Mouse (Mus musculus): ENCODE data around the gene Rfesd. TPM values are rescaled to one million over a fixed set of nuclear protein-coding genes. Genes with fewer than 3 reads are reported as not detected.

Rfesd gene
- total and polyA plus RNA-seq, 3 experiments, result 38.3 to 72.1 TPM; not detected in 1

DNA sequence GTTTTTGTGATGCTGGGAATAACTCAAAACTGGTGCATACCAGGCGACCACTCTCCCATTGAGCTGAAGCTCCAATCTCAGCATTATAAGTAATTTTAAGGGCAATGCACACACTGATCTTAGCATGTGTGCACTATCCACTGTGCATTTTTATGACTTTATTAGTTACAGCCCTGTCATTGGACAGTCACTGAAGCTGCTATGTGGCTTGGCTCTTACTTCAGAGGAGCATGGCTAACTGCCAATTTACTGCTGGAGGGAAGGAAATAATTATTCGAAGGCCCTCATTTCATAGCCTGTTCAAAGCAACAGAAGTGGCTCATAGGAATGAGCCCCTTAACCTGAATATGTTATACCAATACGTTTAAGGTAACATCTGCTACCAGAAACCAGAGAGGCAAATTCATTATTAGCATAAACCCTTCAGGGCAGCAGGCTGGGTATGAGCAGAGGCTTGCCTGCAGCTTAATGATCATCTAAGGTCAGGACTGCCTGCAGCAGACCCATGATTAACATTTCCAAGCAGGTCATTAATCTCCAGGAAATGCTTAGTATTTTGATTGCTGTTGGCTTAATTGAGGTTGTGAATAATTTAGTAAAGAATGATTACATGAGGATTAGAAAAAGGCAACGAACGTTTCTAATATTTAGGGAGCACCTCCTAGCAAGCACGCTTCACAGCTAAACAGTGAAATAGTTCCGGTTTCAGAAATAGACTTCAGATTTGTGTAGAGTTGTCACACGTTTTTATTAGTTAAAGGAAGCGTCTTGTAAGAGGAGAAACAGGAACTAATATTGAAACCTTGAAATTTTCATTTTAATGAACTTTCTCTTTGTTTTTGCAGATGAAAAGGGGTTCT lies 26.1 kb downstream of the Rfesd start:
- peaks cover 0 to 5% of the 10 kb centered on the region in 2 experiments; a peak in 2 of 4 replicates for H3K4me1 ChIP-seq (ENCODE audit: control insufficient read depth in 1 of 2, insufficient read depth in 2 of 2, low read length in 2 of 2)
- H3K4me3 ChIP-seq (ENCODE audit: control insufficient read depth in 1 of 2, insufficient read depth in 1 of 2, low read depth in 2 of 2, low read length in 2 of 2), result peak overlapping the region in 1 of 2 experiments; percentile 47; a peak in 1 of 4 replicates
- H3K36me3 ChIP-seq (ENCODE audit: control insufficient read depth in 1 of 2, insufficient read depth in 2 of 2, low read length in 2 of 2), result peaks cover 0 to 4% of the 10 kb centered on the region in 2 experiments; a peak in 2 of 4 replicates
- no peaks in the 10 kb centered on the region for H3K79me2 ChIP-seq (ENCODE audit: control insufficient read depth, insufficient read depth, low read length, poor library complexity)
- H3K9me3 ChIP-seq (replicated peaks; ENCODE audit: insufficient read depth, low read length), result no peaks in the 10 kb centered on the region
- DNase-seq (ENCODE audit: low read depth, low spot score), result peak; percentile 66
- no peak for TF ChIP-seq RAD21 (IDR thresholded peaks at IDR 0.05; ENCODE audit: low read depth, low read length)
- no peak for TF ChIP-seq EP300 (IDR thresholded peaks at IDR 0.05; ENCODE audit: low read depth in 1 of 2, low read length in 2 of 2)
- TF ChIP-seq ETS1 (IDR thresholded peaks at IDR 0.05; ENCODE audit: low read depth, low read length), result no peak
- TF ChIP-seq CHD1 (IDR thresholded peaks at IDR 0.05; ENCODE audit: low read depth, low read length), result no peak
- no peak for TF ChIP-seq ZC3H11A (IDR thresholded peaks at IDR 0.05; ENCODE audit: low read depth, low read length)
- no peak for TF ChIP-seq NELFE (IDR thresholded peaks at IDR 0.05; ENCODE audit: low read depth, low read length)
- TF ChIP-seq ZKSCAN1 (IDR thresholded peaks at IDR 0.05; ENCODE audit: low read depth, low read length), result no peak
- TF ChIP-seq GABPA (IDR thresholded peaks at IDR 0.05; ENCODE audit: low read depth, low read length), result no peak
- TF ChIP-seq ZNF384 (IDR thresholded peaks at IDR 0.05; ENCODE audit: low read depth, low read length), result no peak
- no peak for TF ChIP-seq KAT2A (conservative IDR thresholded peaks at IDR 0.05; ENCODE audit: low read depth, low read length)
- no peak for TF ChIP-seq HCFC1 (IDR thresholded peaks at IDR 0.05; ENCODE audit: low read depth, low read length)
- no peak for TF ChIP-seq E2F4 (IDR thresholded peaks at IDR 0.05; ENCODE audit: borderline replicate concordance, low read depth, low read length)
- TF ChIP-seq BHLHE40 (IDR thresholded peaks at IDR 0.05; ENCODE audit: borderline replicate concordance, low read depth, low read length), result no peak
- TF ChIP-seq ELF1 (IDR thresholded peaks at IDR 0.05; ENCODE audit: low read depth, low read length), result no peak
- no peak for TF ChIP-seq USF1 (IDR thresholded peaks at IDR 0.05; ENCODE audit: low read depth, low read length)
- no peak for TF ChIP-seq UBTF (IDR thresholded peaks at IDR 0.05; ENCODE audit: borderline replicate concordance, insufficient read depth, low read depth, low read length)
- no peak overlapping the region for H3K27ac ChIP-seq (ENCODE audit: control insufficient read depth, low read depth, low read length)
- no peaks in the 10 kb centered on the region for H3K27me3 ChIP-seq (ENCODE audit: control insufficient read depth in 1 of 2, insufficient read depth in 2 of 2, low read length in 2 of 2)
- H3K9ac ChIP-seq (ENCODE audit: control insufficient read depth, low read depth, low read length, poor library complexity, severe bottlenecking), result no peak overlapping the region

DNA sequence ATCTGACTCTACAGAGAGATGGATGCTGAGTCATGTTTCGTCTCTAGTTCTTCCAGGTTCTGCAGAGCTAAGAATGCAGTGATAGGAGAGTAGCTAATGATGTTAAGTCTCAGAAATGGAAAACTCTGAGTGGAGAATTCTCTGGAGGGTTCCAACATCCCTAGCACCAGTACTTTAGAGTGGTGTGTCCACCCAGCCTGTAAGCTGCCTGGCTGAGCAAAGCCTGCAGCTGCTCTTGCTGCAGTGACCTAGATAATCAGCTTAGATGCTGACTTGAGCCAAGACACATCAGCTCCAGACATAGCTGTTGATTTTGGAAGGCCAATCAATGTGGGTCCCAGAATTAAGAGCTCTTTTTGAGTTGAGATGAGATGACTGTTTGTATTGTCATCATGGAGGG lies 30.4 kb downstream of the Rfesd start:
- H3K9me3 ChIP-seq (replicated peaks; ENCODE audit: insufficient read depth, low read length), result no peaks in the 10 kb centered on the region
- TF ChIP-seq MAZ (IDR thresholded peaks at IDR 0.05; ENCODE audit: low read depth, low read length) (no peak), TBP (IDR thresholded peaks at IDR 0.05; ENCODE audit: low read depth, low read length) (no peak), RAD21 (IDR thresholded peaks at IDR 0.05; ENCODE audit: low read depth, low read length) (no peak), CTCF (IDR thresholded peaks at IDR 0.05 in 2 of 3, conservative IDR thresholded peaks at IDR 0.05 in 1 of 3; ENCODE audit: control insufficient read depth in 1 of 3, insufficient read depth in 1 of 3, low read depth in 2 of 3, low read length in 3 of 3, poor library complexity in 1 of 3, severe bottlenecking in 1 of 3) (no peak)

More for the DNA sequence above, 30.4 kb downstream of the Rfesd start:
- no peak for DNase-seq (ENCODE audit: low read depth, low spot score)
- H3K27ac ChIP-seq (ENCODE audit: control insufficient read depth, low read depth, low read length), result no peak overlapping the region
- no peaks in the 10 kb centered on the region for H3K79me2 ChIP-seq (ENCODE audit: control insufficient read depth, insufficient read depth, low read length, poor library complexity)
- peaks cover 0 to 3% of the 10 kb centered on the region in 2 experiments; a peak in 2 of 4 replicates for H3K4me1 ChIP-seq (ENCODE audit: control insufficient read depth in 1 of 2, insufficient read depth in 2 of 2, low read length in 2 of 2)
- H3K9ac ChIP-seq (ENCODE audit: control insufficient read depth, low read depth, low read length, poor library complexity, severe bottlenecking), result no peak overlapping the region
- H3K27me3 ChIP-seq (ENCODE audit: control insufficient read depth in 1 of 2, insufficient read depth in 2 of 2, low read length in 2 of 2), result no peaks in the 10 kb centered on the region
- no peak overlapping the region for H3K4me3 ChIP-seq (ENCODE audit: control insufficient read depth in 1 of 2, insufficient read depth in 1 of 2, low read depth in 2 of 2, low read length in 2 of 2)
- peaks cover 0 to 4% of the 10 kb centered on the region in 2 experiments; a peak in 2 of 4 replicates for H3K36me3 ChIP-seq (ENCODE audit: control insufficient read depth in 1 of 2, insufficient read depth in 2 of 2, low read length in 2 of 2)
